Mouse (Mus musculus): ENCODE results near the gene H2afv. TPM values are rescaled to one million over a fixed set of nuclear protein-coding genes. Genes with fewer than 3 reads are reported as not detected.

Gene H2afv
- polyA plus RNA-seq, 1 experiment from 2014 or later = 591 TPM

GRCm38 (mm10) chr11:6479231-6479630 is 35.0 kb upstream of the H2afv start:
- 67% methylated on average over 2 of the region's 2 CpGs for WGBS

GRCm38 (mm10) chr11:6477350-6477749 is 33.1 kb upstream of the H2afv start:
- H3K27me3 ChIP-seq = no peaks in the 10 kb centered on the region; the same call in 1 of the 2 replicates
- no peak overlapping the region for H3K4me2 ChIP-seq (replicated peaks)
- no peaks in the 10 kb centered on the region for H3K36me3 ChIP-seq
- peaks cover 19% of the 10 kb centered on the region for H3K4me1 ChIP-seq
- H3K9ac ChIP-seq = no peak overlapping the region
- no peaks in the 10 kb centered on the region for H3K9me3 ChIP-seq (replicated peaks)
- 92% methylated on average over 1 of the region's 1 CpGs for WGBS
- H3K4me3 ChIP-seq = no peak overlapping the region
- no peak overlapping the region for H3K27ac ChIP-seq
- ATAC-seq (ENCODE audit: low FRiP score) = no peak

More at GRCm38 (mm10) chr11:6479231-6479630, 35.0 kb upstream of the H2afv start:
- no peaks in the 10 kb centered on the region; the same call in 1 of the 2 replicates for H3K27me3 ChIP-seq
- no peak overlapping the region for H3K4me3 ChIP-seq
- H3K27ac ChIP-seq = no peak overlapping the region
- H3K9ac ChIP-seq = no peak overlapping the region
- H3K36me3 ChIP-seq = no peaks in the 10 kb centered on the region
- H3K4me1 ChIP-seq = peaks cover 3% of the 10 kb centered on the region
- H3K9me3 ChIP-seq (replicated peaks) = no peaks in the 10 kb centered on the region
- no peak overlapping the region for H3K4me2 ChIP-seq (replicated peaks)
- no peak for ATAC-seq (ENCODE audit: low FRiP score)

- H3K4me1 ChIP-seq = peaks cover 22% of the 10 kb centered on the region
- H3K27ac ChIP-seq = no peak overlapping the region
- no peak for ATAC-seq (ENCODE audit: low FRiP score)
- WGBS = 78% methylated on average over 6 of the region's 6 CpGs
- no peaks in the 10 kb centered on the region for H3K9me3 ChIP-seq (replicated peaks)
- H3K4me3 ChIP-seq = no peak overlapping the region
- no peak overlapping the region for H3K9ac ChIP-seq
- H3K4me2 ChIP-seq (replicated peaks) = no peak overlapping the region
- H3K27me3 ChIP-seq = no peaks in the 10 kb centered on the region; the same call in 1 of the 2 replicates
- H3K36me3 ChIP-seq = no peaks in the 10 kb centered on the region
These were observed 32.6 kb upstream of the H2afv start for GRCm38 (mm10) chr11:6476876-6477275.

GRCm38 (mm10) chr11:6475867-6476484 is 31.7 kb upstream of the H2afv start, which contains the start of gene Purb:
TSS of gene Purb (minus strand) at chr11:6475917.
- H3K36me3 ChIP-seq = no peaks in the 10 kb centered on the region
- ATAC-seq (ENCODE audit: low FRiP score) = peak; percentile 94
- no peaks in the 10 kb centered on the region for H3K9me3 ChIP-seq (replicated peaks)
- 1% methylated on average over 41 of the region's 76 CpGs for WGBS
- no peaks in the 10 kb centered on the region for H3K27me3 ChIP-seq
- H3K4me2 ChIP-seq (replicated peaks) = peak within 1 kb of the TSS; percentile 66
- peak within 1 kb of the TSS; percentile 97 for H3K9ac ChIP-seq
- H3K4me1 ChIP-seq = peaks cover 29% of the 10 kb centered on the region
- H3K27ac ChIP-seq = peak within 1 kb of the TSS; percentile 97
- peak within 1 kb of the TSS; percentile 97 for H3K4me3 ChIP-seq

- Histone ChIP-seq H3K36me3 (no peaks in the 10 kb centered on the region), H3K4me2 (replicated peaks) (peak overlapping the region; percentile 66), H3K27ac (peak overlapping the region; percentile 97), H3K4me1 (peaks cover 37% of the 10 kb centered on the region), H3K9ac (peak overlapping the region; percentile 97), H3K4me3 (peak overlapping the region; percentile 97), H3K27me3 (no peaks in the 10 kb centered on the region), H3K9me3 (replicated peaks) (no peaks in the 10 kb centered on the region)
- under 1% methylated on average over 100 of the region's 109 CpGs for WGBS
- ATAC-seq (ENCODE audit: low FRiP score) = peak; percentile 37
These were observed 30.9 kb upstream of the H2afv start for GRCm38 (mm10) chr11:6474874-6475731.

- H3K4me2 ChIP-seq (replicated peaks) = peak overlapping the region; percentile 66
- H3K27me3 ChIP-seq = no peaks in the 10 kb centered on the region
- H3K4me1 ChIP-seq = peaks cover 41% of the 10 kb centered on the region
- ATAC-seq (ENCODE audit: low FRiP score) = no peak
- peak overlapping the region; percentile 97 for H3K9ac ChIP-seq
- peak overlapping the region; percentile 97 for H3K27ac ChIP-seq
- H3K4me3 ChIP-seq = peak overlapping the region; percentile 97
- WGBS = 38% methylated on average over 6 of the region's 6 CpGs
- no peaks in the 10 kb centered on the region for H3K36me3 ChIP-seq
- no peaks in the 10 kb centered on the region for H3K9me3 ChIP-seq (replicated peaks)
These were observed 30.1 kb upstream of the H2afv start for GRCm38 (mm10) chr11:6474381-6474780.

- Histone ChIP-seq H3K36me3 (peaks cover 2% of the 10 kb centered on the region; the same call in 1 of the 2 replicates), H3K4me3 (peak overlapping the region; percentile 34), H3K9me3 (replicated peaks) (no peaks in the 10 kb centered on the region), H3K4me2 (replicated peaks) (peak overlapping the region; percentile 66), H3K27me3 (no peaks in the 10 kb centered on the region), H3K27ac (peak overlapping the region; percentile 55; the same call in 1 of the 2 replicates), H3K4me1 (peaks cover 42% of the 10 kb centered on the region), H3K9ac (peak overlapping the region; percentile 57)
- ATAC-seq (ENCODE audit: low FRiP score) = no peak
These were observed 27.8 kb upstream of the H2afv start for GRCm38 (mm10) chr11:6472076-6472475.

- Histone ChIP-seq H3K9me3 (replicated peaks) (no peaks in the 10 kb centered on the region), H3K4me2 (replicated peaks) (peak overlapping the region; percentile 66), H3K36me3 (peaks cover 7% of the 10 kb centered on the region; the same call in 1 of the 2 replicates), H3K27ac (peak overlapping the region; percentile 55), H3K9ac (peak overlapping the region; percentile 40; the same call in 1 of the 2 replicates), H3K4me1 (peaks cover 42% of the 10 kb centered on the region), H3K27me3 (no peaks in the 10 kb centered on the region), H3K4me3 (peak overlapping the region; percentile 34)
- 35% methylated on average over 1 of the region's 1 CpGs for WGBS
- no peak for ATAC-seq (ENCODE audit: low FRiP score)
These were observed 27.2 kb upstream of the H2afv start for GRCm38 (mm10) chr11:6471493-6471892.

- peak overlapping the region; percentile 4; the same call in 1 of the 2 replicates for H3K27ac ChIP-seq
These were observed 26.8 kb upstream of the H2afv start for GRCm38 (mm10) chr11:6471054-6471453.

GRCm38 (mm10) chr11:6468541-6468940 is 24.3 kb upstream of the H2afv start:
- no peak for ATAC-seq (ENCODE audit: low FRiP score)
- peaks cover 32% of the 10 kb centered on the region for H3K4me1 ChIP-seq
- H3K27ac ChIP-seq = no peak overlapping the region
- no peaks in the 10 kb centered on the region for H3K9me3 ChIP-seq (replicated peaks)
- no peaks in the 10 kb centered on the region for H3K27me3 ChIP-seq
- H3K4me2 ChIP-seq (replicated peaks) = no peak overlapping the region
- H3K4me3 ChIP-seq = no peak overlapping the region
- H3K36me3 ChIP-seq = peaks cover 19% of the 10 kb centered on the region
- no peak overlapping the region for H3K9ac ChIP-seq
- 90% methylated on average over 2 of the region's 2 CpGs for WGBS

More at GRCm38 (mm10) chr11:6471054-6471453, 26.8 kb upstream of the H2afv start:
- H3K4me2 ChIP-seq (replicated peaks) = peak overlapping the region; percentile 66
- 62% methylated on average over 2 of the region's 2 CpGs for WGBS
- peaks cover 11% of the 10 kb centered on the region; the same call in 1 of the 2 replicates for H3K36me3 ChIP-seq
- no peaks in the 10 kb centered on the region for H3K9me3 ChIP-seq (replicated peaks)
- ATAC-seq (ENCODE audit: low FRiP score) = no peak
- peaks cover 42% of the 10 kb centered on the region for H3K4me1 ChIP-seq
- no peaks in the 10 kb centered on the region for H3K27me3 ChIP-seq
- peak overlapping the region; percentile 28 for H3K9ac ChIP-seq
- peak overlapping the region; percentile 34 for H3K4me3 ChIP-seq

GRCm38 (mm10) chr11:6465122-6465521 is 20.9 kb upstream of the H2afv start:
- ATAC-seq (ENCODE audit: low FRiP score) = peak; percentile 68; the same call in 1 of the 2 replicates
- peaks cover 5% of the 10 kb centered on the region for H3K4me1 ChIP-seq
- 27% methylated on average over 4 of the region's 4 CpGs for WGBS
- H3K27ac ChIP-seq = no peak overlapping the region
- no peaks in the 10 kb centered on the region for H3K27me3 ChIP-seq
- H3K9me3 ChIP-seq (replicated peaks) = no peaks in the 10 kb centered on the region
- no peak overlapping the region for H3K9ac ChIP-seq
- H3K36me3 ChIP-seq = peaks cover 19% of the 10 kb centered on the region
- H3K4me3 ChIP-seq = no peak overlapping the region
- H3K4me2 ChIP-seq (replicated peaks) = no peak overlapping the region

GRCm38 (mm10) chr11:6463159-6463837 is 19.1 kb upstream of the H2afv start:
- 91% methylated on average over 6 of the region's 6 CpGs for WGBS
- ATAC-seq (ENCODE audit: low FRiP score) = no peak
- no peak overlapping the region for H3K4me2 ChIP-seq (replicated peaks)
- H3K27me3 ChIP-seq = no peaks in the 10 kb centered on the region
- no peak overlapping the region for H3K4me3 ChIP-seq
- peaks cover 19% of the 10 kb centered on the region for H3K36me3 ChIP-seq
- no peak overlapping the region for H3K9ac ChIP-seq
- no peak overlapping the region for H3K27ac ChIP-seq
- H3K9me3 ChIP-seq (replicated peaks) = 0 out of 2 replicates have a peak, but pooled peaks cover 2% of the 10 kb centered on the region
- no peaks in the 10 kb centered on the region for H3K4me1 ChIP-seq
